Mouse (Mus musculus): ENCODE measurements at regions not wholly inside any gene's neighbourhood (a gene's known extent, or its start where the extent isn't known, plus 50 kb on each side); places are given as distances from the start of the nearest gene placed in this dataset.

DNA sequence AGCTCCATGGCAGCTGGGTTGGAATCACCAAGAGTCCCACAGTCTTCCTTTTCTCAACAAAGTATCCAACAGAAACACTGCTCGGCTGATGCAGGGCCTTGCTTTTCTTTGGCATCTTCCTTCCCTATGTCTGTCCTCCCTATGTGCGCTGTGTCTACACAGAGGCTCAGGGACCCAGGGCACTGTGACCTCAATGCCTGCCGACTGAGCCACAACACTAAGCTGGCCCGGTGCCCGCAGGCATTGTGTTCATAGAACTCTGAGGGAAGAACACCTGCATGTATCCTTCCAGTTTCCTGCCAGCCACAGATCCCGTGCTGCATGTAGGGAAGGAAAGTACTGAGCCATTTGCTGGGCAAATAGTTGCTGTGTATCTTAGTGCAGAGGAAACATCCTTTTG, 109.2 kb downstream of the Ets2 start:
- DNase-seq: no peak

DNA sequence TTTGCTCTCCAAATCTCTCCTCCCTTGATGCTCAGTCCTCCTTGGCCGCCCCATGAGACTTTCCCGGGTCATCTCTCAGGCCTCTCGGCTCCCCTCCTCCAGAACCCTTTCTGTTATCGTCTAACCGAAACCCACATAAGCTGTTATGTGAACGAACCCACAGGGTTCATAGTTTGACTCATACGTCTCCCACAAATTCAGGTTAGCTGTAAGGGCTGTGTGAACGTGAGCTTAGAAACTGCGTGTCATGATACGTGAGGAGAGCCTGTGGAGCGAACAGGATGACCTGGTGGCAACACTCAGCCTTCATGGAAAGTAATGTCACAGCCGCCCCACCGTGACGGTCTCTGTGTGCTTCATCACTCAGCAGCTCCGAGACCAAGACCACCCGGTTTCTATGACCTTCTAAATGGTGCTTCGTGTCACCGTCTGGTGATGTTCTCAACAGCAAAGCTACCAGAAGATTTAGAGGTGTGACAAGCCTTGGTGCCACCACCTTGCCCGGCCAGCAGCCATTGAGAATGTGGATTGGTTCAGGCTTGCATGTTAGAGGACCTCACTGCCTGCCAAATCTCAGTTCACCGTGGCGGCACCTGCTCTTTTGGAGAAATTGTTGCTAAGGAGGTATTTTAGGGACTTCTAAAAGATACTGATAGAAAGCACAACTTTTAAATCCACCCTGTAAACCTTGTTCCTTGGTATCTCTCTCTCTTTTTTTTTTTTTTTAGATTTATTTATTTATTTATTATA, 107.4 kb downstream of the Ets2 start:
- DNase-seq: no peak

DNA sequence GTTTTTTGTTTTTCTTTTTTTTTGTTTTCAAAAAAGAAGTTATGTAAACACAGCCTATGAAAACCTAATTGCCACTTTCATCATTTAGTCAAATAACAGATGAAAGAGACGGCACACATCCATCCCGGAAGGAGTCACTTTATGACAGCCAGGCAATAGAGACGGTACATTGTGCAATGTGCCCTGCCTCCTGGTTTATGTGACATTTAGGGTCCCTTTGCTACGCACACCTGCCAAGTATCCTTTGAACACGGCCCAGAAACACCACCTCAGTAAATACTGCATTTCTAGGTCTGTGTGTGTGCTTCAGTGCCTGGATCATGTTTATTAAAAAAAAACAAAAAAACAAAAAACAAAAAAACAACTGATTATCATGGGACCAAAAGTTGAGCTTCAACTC, 104.6 kb downstream of the Ets2 start:
- no peak for DNase-seq

DNA sequence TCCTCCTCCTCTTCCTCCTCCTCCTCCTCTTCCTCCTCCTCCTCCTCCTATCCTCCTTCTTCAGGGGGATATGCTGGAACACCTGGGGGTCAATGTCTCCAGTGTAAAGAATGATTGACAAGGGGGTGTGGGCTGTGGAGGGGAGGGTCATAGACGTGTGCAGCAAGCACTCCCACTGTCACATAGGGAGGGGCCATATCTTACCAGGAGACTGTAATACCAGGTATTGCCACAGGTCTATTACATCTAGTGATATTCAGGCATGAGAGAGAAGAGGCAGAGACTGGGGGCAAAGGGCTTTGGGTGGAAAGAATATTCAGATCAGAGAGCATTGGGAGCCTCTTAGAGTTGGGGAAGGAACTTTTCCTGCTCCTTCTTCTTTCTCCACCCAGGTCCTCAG, 102.3 kb downstream of the Ets2 start:
- no peak for DNase-seq

DNA sequence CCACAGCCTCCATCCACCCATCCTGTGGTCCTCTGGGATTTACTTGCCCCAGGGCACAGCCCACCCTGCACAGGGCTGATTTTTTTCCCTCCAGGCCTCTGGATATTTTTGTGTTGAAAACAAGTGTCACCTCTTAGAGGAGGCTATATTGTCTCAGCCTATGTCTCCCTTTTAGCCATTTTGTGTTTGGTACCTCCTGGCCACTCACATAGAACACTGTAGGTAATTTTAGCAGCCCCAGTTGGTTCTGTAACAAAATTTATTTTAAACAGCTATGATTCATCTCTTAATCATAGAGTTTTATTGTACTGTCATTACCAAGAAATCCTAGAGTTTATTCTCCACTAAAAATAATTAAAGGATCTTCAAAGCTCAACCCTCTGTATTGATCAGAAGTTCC, 100.8 kb downstream of the Ets2 start:
- DNase-seq: no peak

DNA sequence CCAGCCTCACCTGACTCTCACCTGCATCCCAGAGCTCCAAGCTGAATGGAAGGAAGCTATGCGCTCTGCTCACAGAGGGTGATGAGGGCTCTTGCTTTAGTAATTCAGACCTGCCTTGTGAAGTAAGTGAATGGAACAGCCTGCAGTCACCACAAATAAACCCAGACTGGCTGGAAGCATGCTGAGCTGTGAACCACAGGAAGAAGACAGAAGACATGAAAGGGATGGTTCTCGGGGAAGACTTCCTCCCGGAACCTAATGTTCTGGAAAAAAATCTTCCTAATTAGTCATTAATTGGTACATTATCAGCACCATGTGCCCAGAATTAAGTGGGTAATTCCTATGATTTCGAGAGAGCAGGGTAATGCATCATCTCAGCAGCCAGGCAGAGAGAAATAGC, 100.3 kb downstream of the Ets2 start:
- DNase-seq: no peak

DNA sequence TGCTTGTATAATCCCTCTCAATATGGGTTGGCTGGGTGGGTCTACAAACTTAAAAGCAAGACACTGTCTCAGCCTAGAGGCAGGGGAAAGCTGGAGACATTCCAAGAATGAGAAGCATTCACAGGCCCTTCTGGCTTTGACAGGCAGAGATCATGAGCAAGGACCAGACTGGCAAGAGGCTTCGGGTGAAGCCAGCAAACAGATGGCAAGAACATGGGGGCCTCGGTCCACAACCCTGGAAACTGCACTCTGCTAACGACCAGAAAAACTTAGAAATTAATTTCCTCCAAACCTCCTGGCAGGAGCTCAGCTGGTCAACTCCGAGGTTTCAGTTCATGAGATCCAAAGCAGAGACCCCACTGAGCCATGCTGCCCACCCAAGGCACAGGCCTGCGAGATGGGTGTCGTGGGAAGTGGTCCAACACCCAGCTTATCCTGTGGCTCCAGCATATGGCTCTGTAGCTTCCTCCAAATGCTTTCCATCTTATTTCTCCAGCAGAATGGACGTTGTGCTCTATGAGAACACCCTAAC, 99.1 kb downstream of the Ets2 start:
- no peak for DNase-seq

DNA sequence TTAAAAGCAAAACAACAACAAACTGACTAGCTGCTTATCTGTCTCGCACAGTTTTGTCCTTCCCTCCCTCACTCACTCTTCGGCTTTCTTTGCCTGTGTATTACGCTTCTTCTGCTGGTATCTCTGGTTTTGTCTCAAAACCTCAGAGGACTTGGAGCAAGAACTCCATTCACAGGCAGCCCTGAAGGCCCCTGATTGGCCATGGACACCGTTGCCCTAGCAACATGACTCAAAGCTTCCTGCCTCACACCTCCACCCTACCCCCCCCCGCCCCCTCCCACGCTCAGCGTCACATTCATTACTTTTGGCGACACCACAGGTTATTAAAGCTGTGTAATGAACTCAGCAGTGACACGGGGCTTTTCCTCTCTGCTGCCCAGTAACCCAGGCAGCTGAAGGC, 96.7 kb downstream of the Ets2 start:
- no peak for DNase-seq

DNA sequence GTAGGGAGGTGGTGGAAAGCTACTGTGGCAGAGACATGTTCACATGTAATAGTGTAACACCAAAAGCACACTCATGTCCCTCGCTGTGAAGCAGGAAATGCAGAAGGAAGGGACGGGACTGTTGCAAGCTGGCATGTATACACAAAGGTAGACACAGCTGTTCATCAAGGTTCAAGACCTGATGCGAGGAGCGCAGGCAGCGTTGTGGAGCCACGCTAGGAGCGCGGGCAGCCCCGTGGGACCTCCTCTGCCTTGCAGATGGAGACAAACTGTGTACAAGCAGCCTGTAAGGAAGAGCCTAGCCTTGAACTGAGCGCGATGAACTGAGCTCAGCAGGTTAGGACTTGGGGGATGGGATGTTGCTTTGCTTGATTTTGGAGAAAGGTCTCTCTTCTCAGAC, 96.2 kb downstream of the Ets2 start:
- no peak for DNase-seq

DNA sequence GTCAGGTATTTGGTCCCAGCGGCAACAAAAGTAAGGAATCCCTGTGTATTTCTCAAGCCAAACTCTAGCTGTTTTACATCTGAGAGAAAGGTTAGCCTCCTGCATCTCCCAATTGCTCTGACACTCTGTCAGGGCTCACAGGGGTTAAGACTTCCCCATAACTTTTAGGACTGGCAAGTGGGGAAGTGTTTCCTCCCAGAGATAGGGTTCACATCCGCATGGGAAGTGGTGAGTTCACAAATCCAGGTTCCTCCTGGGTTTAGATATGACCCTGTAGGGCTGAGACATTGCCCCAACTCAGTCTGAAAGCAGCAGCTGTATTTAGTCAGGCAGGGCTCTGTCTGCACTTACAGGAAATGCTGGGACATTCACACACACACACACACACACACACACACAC, 95.3 kb downstream of the Ets2 start:
- no peak for DNase-seq

DNA sequence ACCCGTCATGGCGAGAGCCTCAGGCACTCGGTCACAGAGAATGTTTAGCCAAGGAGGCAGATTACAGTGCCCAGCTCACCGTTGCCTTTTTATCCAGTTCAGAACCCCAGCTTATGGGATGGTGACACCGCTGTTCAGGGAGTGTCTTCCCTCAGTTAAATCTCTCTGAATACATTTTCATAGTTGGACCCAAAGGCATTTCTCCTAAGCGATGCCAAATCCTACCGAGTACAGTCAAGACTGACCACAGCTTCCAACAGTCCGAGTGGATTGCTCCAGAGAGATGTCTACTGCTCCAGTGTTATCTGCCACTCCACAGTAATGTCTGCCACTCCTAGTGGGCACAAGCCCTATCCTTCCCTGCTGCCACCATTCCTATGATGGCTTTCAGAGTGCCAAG, 93.0 kb downstream of the Ets2 start:
- DNase-seq: no peak

DNA sequence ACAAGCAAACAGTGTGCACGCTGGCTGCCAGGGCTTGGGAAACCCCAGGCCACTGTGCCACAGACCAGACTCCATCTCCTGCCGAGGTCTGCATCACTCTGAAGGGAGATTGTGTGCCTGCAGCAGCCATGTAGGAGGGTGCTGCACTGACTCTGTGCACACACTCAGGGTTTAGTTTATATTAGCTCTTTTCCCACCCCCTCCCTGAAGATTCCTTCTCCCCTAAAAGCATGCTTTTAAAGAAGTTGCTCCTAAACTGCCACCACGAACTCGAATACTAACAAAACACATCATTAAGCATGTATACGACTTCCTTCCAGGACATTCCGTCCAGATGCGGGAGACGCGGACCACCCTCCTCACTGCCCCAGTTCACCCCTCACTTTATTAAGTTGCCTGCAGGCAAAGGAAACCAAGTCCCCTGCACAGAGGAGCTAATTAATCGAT, 92.4 kb downstream of the Ets2 start:
- DNase-seq: peak; percentile 18

DNA sequence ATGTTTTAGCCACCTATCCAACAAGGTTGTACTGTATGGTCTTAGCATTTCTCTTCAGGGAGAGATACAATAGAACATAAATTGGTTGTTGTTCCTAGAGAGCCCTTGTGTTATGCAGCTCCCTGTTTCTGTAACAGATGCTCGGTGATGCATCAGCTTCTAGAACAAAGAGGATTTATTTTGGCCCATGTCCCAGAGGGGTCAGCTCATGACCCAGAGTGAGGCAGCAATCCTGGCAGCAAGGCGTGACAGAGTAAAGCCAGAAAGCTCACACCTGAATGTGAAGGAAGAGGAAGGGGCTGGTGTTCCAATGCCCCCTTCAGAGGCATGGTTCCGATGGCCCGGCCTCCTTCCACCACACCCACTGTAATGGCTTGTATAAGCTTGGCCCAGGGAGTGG, 88.8 kb downstream of the Ets2 start:
- DNase-seq: no peak

DNA sequence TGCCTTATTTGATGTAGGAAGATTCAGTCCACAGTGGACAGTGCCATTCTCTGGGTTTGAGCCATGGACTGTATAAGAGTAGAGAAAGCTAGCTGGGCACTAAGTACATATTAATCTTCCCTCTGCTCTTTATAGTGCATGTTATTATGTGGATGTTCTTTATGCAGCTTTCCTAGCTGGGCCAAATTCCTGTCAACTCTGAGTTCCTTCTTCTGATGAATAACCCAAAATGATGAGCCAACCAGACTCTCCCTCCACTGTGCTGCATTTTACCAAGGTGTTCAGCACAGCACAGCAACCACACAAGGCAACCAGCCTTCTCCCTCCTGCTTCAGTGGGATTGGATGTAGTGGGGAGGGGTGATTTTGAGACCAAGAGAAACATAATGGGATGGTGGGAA, 87.7 kb downstream of the Ets2 start:
- no peak for DNase-seq

DNA sequence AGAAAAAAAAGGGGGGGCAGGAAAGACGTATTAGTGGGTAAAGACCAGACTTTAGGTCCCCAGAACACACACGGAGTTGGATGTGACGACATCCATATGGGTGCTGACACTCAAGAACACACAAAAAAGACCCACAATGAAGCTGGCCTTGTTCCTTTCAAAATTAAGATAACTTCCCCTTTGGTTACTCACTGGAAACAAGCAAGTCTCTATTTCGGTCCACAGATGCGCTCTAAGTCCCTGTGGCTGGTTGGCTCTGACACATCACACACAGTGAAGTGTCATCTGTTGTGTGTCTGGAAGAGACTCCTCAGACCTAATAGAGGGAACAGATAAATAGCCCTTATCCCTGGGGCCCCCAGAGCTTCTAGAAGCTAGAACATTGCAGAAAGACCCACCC, 79.8 kb downstream of the Ets2 start:
- DNase-seq: no peak

DNA sequence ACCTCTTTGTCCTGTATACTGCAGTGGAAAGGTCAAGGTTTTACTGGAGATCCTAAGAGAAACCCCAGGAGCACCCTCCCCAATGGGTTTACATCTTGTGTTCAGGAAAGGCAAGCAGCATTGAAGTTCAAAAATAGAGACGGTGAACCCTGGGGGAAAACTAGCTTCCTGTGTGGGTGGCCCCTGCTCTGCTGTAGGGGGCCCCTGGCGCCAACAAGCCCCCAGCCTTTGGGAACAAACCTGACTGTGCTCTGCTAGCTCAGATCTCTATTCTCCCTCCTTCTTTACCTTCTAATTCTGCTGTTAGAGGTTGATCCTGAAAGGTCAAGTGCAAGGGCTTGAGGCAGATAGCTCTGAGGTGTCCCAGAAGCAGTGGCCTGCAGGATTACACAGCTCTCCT, 78.6 kb downstream of the Ets2 start:
- no peak for DNase-seq

DNA sequence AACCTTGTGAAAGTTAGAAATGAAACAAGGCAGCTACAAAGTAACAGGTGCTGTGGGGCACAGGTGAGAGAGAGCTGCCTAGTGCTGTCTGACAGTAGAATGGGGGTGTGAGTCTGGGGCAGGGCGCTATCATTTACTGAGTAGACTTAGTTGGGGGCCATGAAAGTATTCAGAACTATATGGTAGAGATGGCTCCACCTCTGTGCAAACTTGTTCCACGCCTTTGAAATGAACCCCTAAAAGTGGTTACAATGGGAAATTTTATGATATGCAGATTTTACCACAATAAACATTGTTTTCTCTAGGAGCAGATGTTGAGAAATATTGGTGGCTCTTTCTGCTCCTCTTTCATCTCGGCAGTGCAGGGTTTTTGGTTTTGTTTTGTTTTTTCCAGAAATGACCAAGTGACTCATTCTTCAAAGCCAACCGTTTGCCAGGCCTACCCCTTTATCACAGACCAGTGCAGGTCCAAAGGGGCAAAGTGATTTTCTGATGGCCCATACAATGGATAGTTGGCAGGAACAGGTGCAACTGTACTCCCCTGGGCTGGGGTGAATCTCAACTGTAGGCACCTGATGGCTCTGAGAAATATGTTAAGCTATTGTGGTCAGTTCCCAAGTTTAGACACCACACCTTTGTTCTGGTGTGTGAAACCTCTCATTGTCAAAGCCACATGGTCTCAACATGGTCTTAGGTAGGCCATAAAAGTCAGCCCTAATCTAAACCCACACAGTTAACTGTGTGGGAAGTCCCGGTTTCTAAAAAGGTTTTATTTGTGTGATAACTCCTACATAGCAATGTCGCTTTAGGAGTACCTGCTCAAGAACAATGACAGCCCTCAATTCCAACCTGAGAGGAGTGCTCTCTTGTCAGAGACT, 77.2 kb downstream of the Ets2 start:
- no peak for DNase-seq

DNA sequence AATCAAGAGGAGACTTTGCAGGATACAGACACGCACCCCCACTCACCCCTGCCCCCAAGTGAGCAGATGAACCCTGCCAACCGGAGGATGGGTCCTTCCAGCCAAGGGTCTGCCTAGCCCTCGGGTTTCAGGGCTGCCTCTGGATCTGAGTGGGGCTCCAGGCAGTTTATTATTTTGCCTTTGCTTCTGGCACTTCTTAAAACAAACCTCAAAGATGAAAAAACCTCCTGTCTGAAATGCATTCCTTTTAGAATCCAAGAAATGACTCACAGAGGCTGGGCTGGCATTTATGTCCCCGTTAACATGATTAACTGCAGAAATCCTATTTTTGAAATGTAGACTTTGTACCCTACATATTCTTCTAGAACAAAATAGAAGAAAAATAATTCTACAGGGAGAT, 76.3 kb downstream of the Ets2 start:
- DNase-seq: no peak

DNA sequence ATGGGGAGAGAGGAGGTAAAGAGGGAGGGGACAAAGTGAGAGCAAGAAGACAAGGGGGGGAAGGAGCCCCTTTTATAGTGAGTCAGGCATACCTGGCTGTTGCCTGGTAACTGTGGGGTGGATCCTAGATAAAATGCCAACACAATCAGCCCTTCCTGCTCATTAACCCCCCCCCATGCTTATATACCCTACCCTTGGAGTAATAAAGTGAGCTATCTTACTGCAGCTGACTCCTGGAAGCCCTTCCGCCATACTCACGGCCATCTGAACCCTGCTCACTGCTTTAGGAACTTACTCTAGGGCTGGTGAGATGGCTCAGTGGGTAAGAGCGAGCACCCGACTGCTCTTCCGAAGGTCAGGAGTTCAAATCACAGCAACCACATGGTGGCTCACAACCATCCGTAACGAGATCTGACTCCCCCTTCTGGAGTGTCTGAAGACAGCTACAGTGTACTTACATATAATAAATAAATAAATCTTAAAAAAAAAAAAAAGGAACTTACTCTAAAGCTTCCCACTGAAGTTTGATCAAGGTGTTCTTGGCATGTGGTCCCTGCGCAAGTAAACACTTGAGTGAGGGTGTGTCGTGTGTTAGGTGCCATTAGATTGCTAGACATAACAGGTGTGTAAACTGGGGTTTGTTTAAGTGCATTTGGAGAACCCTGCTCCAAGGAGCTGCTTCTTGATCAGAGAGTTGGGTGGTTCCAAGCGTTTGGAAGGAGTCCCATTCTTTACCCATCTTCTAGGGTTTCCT, 74.9 kb downstream of the Ets2 start:
- DNase-seq: no peak

DNA sequence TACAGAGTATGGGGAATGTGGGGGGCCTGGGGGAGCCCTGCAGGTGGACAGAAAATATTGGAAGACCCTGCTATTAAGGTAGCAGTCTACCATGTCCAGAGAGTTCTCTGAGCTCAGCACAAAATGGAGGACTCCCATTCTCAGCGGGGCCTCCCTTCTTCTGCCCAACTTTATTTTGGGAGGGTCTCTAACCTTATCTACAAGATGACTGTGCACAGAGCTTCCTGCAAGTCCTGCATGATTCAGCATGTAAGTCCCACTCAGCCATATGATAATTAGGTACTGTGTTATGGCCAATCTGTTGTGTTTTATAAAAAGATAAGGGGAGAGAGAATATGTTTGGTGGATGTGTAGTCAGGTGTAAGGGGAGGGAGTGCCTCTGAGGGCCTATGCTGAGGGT, 74.1 kb downstream of the Ets2 start:
- DNase-seq: no peak

DNA sequence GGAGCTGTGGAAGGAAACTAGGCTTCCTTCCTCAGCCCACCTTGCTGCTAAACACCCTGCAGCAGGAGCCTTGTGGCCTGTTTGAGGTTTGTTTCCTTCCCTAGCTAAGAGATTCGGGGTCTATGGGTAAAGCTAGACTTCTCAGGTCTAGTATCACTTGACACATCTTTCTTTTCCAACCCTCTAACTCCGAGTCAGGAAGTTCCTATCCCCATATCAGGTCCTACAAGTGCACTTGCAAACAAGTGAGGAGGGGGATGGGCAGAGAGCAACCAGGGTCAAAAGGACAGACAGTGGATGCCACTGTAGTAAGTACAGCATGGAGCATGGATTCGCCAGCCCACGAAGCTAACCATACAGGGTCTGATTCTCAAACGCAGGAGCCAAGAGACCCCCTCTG, 73.5 kb downstream of the Ets2 start:
- DNase-seq: no peak

DNA sequence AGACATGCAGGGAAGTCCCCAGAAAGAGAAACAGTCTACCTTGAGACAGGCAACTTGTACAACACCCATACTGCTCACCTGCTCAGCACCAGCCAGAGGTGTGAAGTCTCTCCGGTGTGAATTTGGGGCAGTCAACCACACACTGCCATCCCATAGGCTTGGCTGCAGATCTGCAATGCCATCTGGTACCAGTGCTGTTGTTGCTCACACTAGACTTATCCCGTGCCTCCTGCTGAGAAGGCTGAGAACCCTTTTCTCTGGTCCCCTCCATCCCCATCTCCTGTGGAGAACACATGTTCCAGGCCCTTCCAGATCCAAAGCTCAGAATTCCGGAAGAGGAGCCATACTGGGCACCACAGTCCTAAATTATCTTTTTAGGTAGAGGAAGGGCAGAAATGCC, 71.3 kb downstream of the Ets2 start:
- DNase-seq: no peak
